Mouse (Mus musculus) forelimb bud, embryonic 11.5 days (tissue): ENCODE data around the gene Txndc9.
"Not testable (repeated sequence)": the region's sequence is repeated elsewhere in the genome, so short reads cannot be mapped to it uniquely, and the experiment has no call there.

Experiments used
- DNase-seq: peaks from one replicate; pipeline ENCODE4 v3.0.0-alpha.2; 2012; ENCODE audit warnings: low read depth, low spot score

The Txndc9 gene

GRCm38 (mm10) chr1:37976666-37977065 is 21.0 kb downstream of the Txndc9 start:
- DNase-seq: not testable (repeated sequence)

GRCm38 (mm10) chr1:37971520-37971919 is 26.2 kb downstream of the Txndc9 start:
- no peak for DNase-seq

GRCm38 (mm10) chr1:37968746-37969145 is 28.9 kb downstream of the Txndc9 start:
- no peak for DNase-seq

- no peak for DNase-seq
These were observed 32.1 kb downstream of the Txndc9 start for GRCm38 (mm10) chr1:37965571-37965970.

- no peak for DNase-seq
These were observed 38.2 kb downstream of the Txndc9 start for GRCm38 (mm10) chr1:37959486-37959885.

GRCm38 (mm10) chr1:37958516-37958915 is 39.2 kb downstream of the Txndc9 start:
- DNase-seq: no peak

- DNase-seq: no peak
These were observed 40.0 kb downstream of the Txndc9 start, which contains the start of gene Lyg1 for GRCm38 (mm10) chr1:37957659-37958058. TSS of gene Lyg1 (minus strand) at chr1:37957759.

- no peak for DNase-seq
These were observed 40.8 kb downstream of the Txndc9 start for GRCm38 (mm10) chr1:37956690-37957431.

GRCm38 (mm10) chr1:37955251-37955650 is 42.4 kb downstream of the Txndc9 start:
- no peak for DNase-seq

GRCm38 (mm10) chr1:37954786-37955185 is 42.9 kb downstream of the Txndc9 start:
- no peak for DNase-seq

GRCm38 (mm10) chr1:37948906-37949305 is 48.8 kb downstream of the Txndc9 start:
- DNase-seq: no peak
